Mouse (Mus musculus) midbrain, embryonic 14.5 days (tissue): ENCODE data around the gene Anks3. TPM values are rescaled to one million over a fixed set of nuclear protein-coding genes. Genes with fewer than 3 reads are reported as not detected.

Source experiments
- ATAC-seq: fragments of 200-750 bp; cut with Nextera tagmentation; 2 replicates; pipeline ENCODE4 v1.8.0; 2017; ENCODE audit warnings: moderate number of reproducible peaks, moderate library complexity; ENCODE audit not compliant: low FRiP score, low TSS enrichment
- DNase-seq: peaks from one replicate; pipeline ENCODE4 v3.0.0-alpha.2; 2015
- H3K27ac ChIP-seq: fragments of 300-500 bp; sonication (generic); replicated peaks from 2 replicates; pipeline ENCODE4 v1.5.1; 2014; ENCODE audit warnings: mild to moderate bottlenecking, low read depth, low read length, moderate library complexity
- H3K27me3 ChIP-seq: fragments of 300-500 bp; sonication (generic); 2 replicates; pipeline ENCODE4 v1.6.1; 2014; ENCODE audit warnings: low read length, control low read depth, mixed read lengths; ENCODE audit not compliant: control insufficient read depth, insufficient read depth
- H3K36me3 ChIP-seq: fragments of 300-500 bp; sonication (generic); 2 replicates; pipeline ENCODE4 v1.6.1; 2014; ENCODE audit warnings: low read length, control low read depth; ENCODE audit not compliant: control insufficient read depth, insufficient read depth
- H3K4me1 ChIP-seq: fragments of 300-500 bp; sonication (generic); 2 replicates; pipeline ENCODE4 v1.6.1; 2014; ENCODE audit warnings: mild to moderate bottlenecking, antibody characterized with exemption, low read length, control low read depth; ENCODE audit not compliant: control insufficient read depth, insufficient read depth
- H3K4me2 ChIP-seq: fragments of 300-500 bp; sonication (generic); 2 replicates; pipeline ENCODE4 v1.6.1; 2014; ENCODE audit warnings: mild to moderate bottlenecking, low read length, moderate library complexity
- H3K4me3 ChIP-seq: fragments of 300-500 bp; sonication (generic); replicated peaks from 2 replicates; pipeline ENCODE4 v1.5.1; 2014; ENCODE audit warnings: low read depth, low read length
- H3K9ac ChIP-seq: fragments of 300-500 bp; sonication (generic); replicated peaks from 2 replicates; pipeline ENCODE4 v1.6.1; 2014; ENCODE audit warnings: mild to moderate bottlenecking, low read length, moderate library complexity
- H3K9me3 ChIP-seq: fragments of 300-500 bp; sonication (generic); 2 replicates; pipeline ENCODE4 v1.6.1; 2016; ENCODE audit warnings: low read length, control low read depth, mixed read lengths; ENCODE audit not compliant: control insufficient read depth
- WGBS: fragments of 180-500 bp; shearing (Covaris S2); extraction: QIAGEN DNeasy Blood & Tissue Kit; methylation state at CpG from one replicate; pipeline ENCODE4 v1.1.7; 2014; 5-methylcytosine and 5-hydroxymethylcytosine counted together
- polyA plus RNA-seq: library from polyadenylated mRNA; unstranded; fragments of >200 nt; fragmentation: Nextera tagmentation; extraction: Ambion mirVana; gene quantifications from 2 replicates; pipeline ENCODE4 v1.2.1, GENCODE M21; 2014

The Anks3 gene
- 69.8 and 70.6 TPM in 2 replicates for polyA plus RNA-seq

DNA sequence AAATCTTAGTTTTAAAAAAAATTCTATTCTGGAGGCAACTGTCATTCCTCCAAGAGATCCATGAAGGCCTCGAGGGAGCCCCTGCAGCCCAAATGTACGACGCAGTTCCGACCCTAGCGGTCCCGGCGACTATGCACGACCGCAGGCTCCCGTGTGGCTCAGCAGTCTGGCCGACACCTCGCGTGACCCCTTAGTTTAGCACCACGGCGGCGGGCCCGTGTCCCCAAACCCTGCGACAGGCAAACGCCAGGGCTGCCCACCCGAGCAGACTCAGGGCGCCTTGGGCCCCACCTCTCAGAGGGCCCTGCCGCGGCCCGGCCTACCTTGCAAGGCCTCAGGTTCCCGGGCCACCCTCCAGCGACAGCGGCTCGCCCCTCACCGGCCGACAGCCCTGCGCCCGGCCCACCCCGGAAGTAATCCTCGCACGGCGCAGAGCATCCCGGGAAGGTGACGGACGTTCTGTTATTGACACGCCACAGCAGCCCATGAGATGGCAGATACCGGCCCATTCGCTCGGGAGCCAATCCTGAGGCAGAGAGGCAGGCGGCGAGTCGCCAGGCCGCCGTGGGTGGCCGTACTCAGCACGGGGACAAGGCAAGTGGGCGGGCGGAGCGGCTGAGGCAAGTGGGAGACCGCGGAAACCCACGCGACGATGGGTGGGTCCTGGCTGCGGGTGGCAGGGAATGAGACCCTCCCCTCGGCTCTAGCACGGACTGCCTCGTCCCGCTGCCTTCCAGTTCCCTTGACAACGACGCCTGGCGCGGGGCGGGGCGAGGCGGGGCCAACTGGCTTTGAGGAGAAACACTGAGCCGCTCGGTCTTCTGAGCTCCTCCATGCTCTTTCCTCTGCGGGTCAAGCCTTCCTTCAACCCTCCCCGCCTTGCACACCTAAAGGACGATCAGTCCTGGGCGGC is at the start of gene Anks3:
Anks3 (minus strand) TSS at position 409 of the 913 bp plus-strand sequence.
- Histone ChIP-seq H3K36me3 (peaks cover 18% of the 10 kb centered on the region), H3K9me3 (no peaks in the 10 kb centered on the region), H3K27me3 (no peaks in the 10 kb centered on the region), H3K4me1 (peaks cover 13% of the 10 kb centered on the region), H3K9ac (peak within 1 kb of the TSS; percentile 88), H3K4me3 (peak within 1 kb of the TSS; percentile 92), H3K27ac (peak within 1 kb of the TSS; percentile 86), H3K4me2 (peak within 1 kb of the TSS; percentile 77)
- peak; percentile 98 for ATAC-seq
- WGBS, result under 1% methylated on average over 76 of the region's 76 CpGs
- peak; percentile 96 for DNase-seq

DNA sequence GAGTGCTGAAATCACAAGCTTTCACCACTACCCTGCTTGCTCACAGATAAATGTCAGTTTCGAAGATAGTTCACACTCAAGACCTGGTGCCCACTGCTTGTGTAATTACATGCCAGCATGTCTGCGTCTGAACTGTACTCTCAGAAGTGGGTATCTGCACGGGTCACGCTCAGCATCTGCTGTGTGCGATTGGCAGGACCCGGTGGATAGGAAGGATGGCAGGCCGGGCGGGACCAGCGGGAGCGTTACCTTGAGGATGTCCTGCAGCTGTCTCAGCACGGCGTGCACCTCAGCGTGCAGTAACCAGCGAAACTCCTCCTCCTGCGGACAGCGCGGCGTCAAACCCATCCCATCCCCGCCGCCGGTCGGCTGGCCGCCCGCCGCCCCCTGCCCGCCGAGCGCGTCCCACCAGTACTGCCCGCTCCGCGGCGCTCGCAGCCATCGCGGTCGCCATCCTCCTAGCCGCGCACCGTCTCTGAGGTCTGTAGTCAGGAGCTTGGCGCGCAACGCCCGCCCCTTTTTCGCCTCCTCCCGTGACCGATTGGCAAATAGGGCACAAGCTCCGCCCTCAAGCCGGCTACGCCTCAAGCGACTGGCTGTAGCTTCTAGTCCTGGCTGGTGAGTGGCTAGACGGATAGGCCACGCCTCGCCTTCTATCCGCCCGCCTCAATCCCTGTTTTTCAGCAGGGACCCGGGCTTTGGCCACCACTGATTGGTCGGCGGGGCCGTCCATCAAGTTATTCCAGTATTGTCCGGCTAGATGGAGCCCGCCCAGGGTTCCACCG is 49.2 kb upstream of the Anks3 start, which contains the start of gene Rogdi:
Rogdi (minus strand) TSS at position 500 of the 785 bp plus-strand sequence.
- ATAC-seq (peak; percentile 99), DNase-seq (peak; percentile 99)
- Histone ChIP-seq H3K9me3 (no peaks in the 10 kb centered on the region), H3K4me1 (peaks cover 12% of the 10 kb centered on the region), H3K9ac (peak within 1 kb of the TSS; percentile 69), H3K27me3 (no peaks in the 10 kb centered on the region), H3K36me3 (peaks cover 50% of the 10 kb centered on the region), H3K4me3 (peak within 1 kb of the TSS; percentile 66), H3K27ac (peak within 1 kb of the TSS; percentile 80), H3K4me2 (peak within 1 kb of the TSS; percentile 69)
- WGBS, result 1% methylated on average over 63 of the region's 63 CpGs

DNA sequence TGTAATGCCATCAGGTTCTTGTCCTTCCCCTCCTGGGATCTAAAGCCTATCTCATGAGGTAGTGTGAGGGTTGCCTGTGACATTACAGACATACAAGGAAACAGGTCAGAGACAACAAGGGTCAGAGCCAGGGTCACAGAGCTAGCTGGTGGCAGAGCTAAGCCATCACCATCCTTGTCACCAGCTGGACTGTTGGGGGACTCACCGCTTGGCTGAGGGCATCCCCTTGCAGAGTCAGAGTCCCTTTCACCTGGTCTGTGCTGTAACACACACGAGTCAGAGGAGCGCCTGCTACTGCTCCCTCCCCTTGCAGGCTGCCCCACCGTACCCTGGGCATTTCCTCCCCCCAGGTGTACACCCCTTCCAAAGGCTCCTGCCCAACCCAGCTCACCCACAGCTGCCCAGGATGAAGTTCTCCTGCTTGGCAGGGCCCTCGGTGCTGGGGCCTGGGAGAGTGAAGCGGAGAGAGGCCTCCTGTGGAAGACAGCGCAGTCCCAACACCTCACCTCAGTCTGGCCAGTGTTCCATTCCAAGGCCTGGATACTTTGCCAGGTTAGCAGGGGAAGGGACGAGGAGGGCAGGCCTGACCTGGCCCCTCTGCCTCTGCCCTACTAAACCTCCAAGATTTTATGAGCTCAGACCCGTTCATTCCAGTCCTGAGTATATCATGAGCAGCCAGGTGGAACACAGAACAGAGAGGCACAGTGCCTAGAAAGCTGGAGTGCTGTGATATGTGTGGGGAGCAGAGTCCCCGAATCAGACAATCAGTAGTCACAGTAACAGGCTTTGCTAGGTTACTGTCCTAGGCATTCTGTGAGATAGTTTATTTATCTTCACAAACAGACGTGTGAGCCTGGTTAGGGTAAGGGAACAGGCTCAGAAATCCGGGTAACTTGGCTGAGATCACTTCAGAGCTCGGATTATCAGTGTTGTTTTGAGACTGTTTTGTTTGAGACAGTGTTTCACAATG is 48.3 kb upstream of the Anks3 start:
- Histone ChIP-seq H3K4me1 (peaks cover 12% of the 10 kb centered on the region), H3K9ac (peak overlapping the region; percentile 69), H3K27me3 (no peaks in the 10 kb centered on the region), H3K27ac (peak overlapping the region; percentile 80), H3K36me3 (peaks cover 41% of the 10 kb centered on the region), H3K4me2 (peak overlapping the region; percentile 69), H3K9me3 (no peaks in the 10 kb centered on the region), H3K4me3 (peak overlapping the region; percentile 66)
- no peak for DNase-seq
- no peak for ATAC-seq
- WGBS, result 57% methylated on average over 13 of the region's 13 CpGs

DNA sequence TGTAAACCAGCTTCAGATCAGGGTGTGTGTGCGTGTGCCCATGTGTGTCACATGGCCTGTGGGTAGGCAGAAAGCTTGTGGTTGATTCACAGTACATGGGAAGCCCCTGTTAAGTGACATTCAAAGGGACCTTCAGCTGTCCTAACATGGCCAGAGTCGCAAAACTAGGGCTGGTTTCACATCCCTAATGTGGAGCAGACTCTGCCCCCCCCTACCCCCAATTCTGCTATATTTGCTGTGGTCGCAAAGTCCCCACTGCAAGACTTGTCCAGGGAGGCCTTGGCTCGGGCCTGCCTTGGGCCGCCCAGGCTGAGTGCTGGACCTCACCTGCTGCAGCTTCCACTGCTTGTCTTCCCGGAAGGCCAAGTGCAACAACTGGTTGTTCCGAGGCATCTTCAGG is 47.3 kb upstream of the Anks3 start:
- DNase-seq (no peak), ATAC-seq (no peak)
- H3K9ac ChIP-seq, result no peak overlapping the region
- 91% methylated on average over 7 of the region's 7 CpGs for WGBS
- H3K27ac ChIP-seq, result no peak overlapping the region
- H3K4me3 ChIP-seq, result no peak overlapping the region
- H3K27me3 ChIP-seq, result no peaks in the 10 kb centered on the region
- peaks cover 12% of the 10 kb centered on the region for H3K4me1 ChIP-seq
- H3K9me3 ChIP-seq, result no peaks in the 10 kb centered on the region
- H3K36me3 ChIP-seq, result peaks cover 31% of the 10 kb centered on the region
- H3K4me2 ChIP-seq, result no peak overlapping the region

DNA sequence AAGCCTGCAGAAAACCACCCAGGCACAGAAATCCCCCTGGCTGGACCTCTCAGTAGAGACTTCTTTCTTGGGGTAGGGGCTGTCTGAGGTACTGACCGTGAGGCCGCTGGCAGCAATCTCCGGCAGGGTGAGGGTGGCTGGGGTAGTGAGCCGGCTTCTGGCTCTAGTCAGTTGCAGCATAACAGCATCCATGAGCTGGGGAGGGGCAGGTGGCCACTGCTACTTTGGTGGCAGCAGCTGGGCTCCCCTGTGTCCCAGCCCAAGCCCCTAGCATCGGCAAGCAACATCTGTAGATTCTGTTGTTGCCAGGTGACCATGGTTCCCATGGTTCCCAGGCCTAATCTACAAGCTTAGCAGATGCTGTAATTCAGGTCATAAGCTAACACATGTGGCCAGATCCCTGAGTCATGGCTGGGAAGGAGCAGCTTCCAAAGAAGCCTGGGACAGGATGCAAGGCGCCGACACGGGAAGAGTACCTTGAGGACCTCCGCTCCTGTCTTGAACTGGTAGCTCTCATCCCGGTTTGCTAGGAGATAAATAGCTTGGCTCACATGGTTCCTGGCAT is 46.4 kb upstream of the Anks3 start:
- Histone ChIP-seq H3K27me3 (no peaks in the 10 kb centered on the region), H3K4me2 (no peak overlapping the region), H3K4me1 (peaks cover 12% of the 10 kb centered on the region), H3K27ac (no peak overlapping the region), H3K9ac (no peak overlapping the region), H3K4me3 (no peak overlapping the region), H3K9me3 (no peaks in the 10 kb centered on the region), H3K36me3 (peaks cover 23% of the 10 kb centered on the region)
- 81% methylated on average over 10 of the region's 10 CpGs for WGBS
- ATAC-seq, result no peak
- DNase-seq, result no peak

DNA sequence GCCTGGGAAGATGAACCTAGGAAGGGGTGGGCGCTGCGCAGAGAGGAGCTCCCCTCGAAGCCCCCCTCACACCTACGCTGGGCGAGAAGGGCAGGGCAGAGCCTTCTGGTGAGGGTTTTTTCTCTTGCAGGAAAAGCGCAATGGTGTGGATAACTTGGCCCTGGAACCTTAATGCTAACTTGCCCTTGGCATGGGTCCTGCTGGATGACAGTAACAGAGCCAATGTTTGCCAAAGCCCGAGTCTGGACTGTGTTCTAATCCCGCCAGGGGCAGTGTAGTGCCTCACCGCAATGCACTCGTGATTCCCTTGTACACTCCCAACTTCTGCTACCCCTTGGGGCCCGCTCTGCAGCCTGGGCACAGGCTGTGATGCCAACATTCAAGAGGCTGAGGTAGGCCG is 44.1 kb upstream of the Anks3 start:
- H3K27me3 ChIP-seq, result no peaks in the 10 kb centered on the region
- H3K36me3 ChIP-seq, result peaks cover 10% of the 10 kb centered on the region
- peaks cover 12% of the 10 kb centered on the region for H3K4me1 ChIP-seq
- no peak overlapping the region for H3K4me2 ChIP-seq
- no peak overlapping the region for H3K9ac ChIP-seq
- H3K9me3 ChIP-seq, result no peaks in the 10 kb centered on the region
- H3K27ac ChIP-seq, result no peak overlapping the region
- ATAC-seq, result no peak
- DNase-seq, result no peak
- WGBS, result 87% methylated on average over 12 of the region's 12 CpGs
- no peak overlapping the region for H3K4me3 ChIP-seq

DNA sequence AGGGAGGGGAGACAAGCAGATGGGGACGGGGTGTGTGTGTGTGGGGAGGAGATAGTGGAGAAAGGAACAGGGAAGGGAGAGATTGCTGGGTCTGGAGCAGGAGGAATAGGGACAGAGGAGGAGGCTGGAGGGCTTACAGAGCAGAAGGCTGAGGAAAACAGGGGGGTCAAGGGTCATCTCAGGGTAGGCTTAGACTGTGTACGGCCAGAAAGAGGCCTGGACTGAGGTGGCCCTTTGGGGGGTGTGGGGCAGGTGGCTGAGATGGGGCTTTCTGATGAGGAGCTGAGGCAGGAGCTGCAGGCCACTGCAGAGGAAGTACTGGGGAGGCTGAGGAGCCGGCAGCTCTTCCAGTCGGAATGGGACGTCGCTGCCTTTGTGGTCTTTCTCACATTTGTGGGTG is 43.5 kb upstream of the Anks3 start:
- no peak overlapping the region for H3K4me3 ChIP-seq
- no peaks in the 10 kb centered on the region for H3K9me3 ChIP-seq
- H3K27ac ChIP-seq, result no peak overlapping the region
- ATAC-seq (no peak), DNase-seq (no peak)
- H3K4me1 ChIP-seq, result peaks cover 8% of the 10 kb centered on the region
- H3K27me3 ChIP-seq, result no peaks in the 10 kb centered on the region
- H3K9ac ChIP-seq, result no peak overlapping the region
- WGBS, result 43% methylated on average over 6 of the region's 6 CpGs
- H3K4me2 ChIP-seq, result no peak overlapping the region
- H3K36me3 ChIP-seq, result peaks cover 10% of the 10 kb centered on the region

DNA sequence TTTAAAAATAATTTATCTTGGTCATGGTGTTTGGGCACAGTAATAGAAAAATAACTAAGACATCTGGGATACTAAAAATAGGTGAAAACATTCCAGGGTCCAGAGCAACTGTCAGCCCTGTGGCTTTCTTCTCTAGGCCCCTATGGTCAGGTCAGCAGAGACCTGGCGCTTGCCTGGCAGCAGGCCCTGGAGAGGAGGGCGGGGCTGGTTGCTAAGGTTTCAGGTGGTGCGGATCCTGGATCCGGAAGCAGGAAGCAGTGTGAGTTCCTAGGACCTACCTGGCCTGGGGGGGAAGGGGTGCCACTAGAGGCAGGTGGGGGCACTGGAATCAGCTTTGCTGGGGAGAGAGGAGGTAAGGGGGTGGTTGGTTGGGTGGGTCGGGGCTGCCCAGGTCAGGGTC is 43.1 kb upstream of the Anks3 start, which contains the start of gene Smim22:
Smim22 (plus strand) TSS at position 222 of the 400 bp plus-strand sequence.
- WGBS, result 55% methylated on average over 5 of the region's 5 CpGs
- ATAC-seq, result no peak

More for the DNA sequence above, 43.1 kb upstream of the Anks3 start, which contains the start of gene Smim22:
- DNase-seq, result no peak
- H3K4me3 ChIP-seq, result no peak within 1 kb of the TSS
- no peaks in the 10 kb centered on the region for H3K27me3 ChIP-seq
- H3K27ac ChIP-seq, result no peak within 1 kb of the TSS
- peaks cover 4% of the 10 kb centered on the region for H3K4me1 ChIP-seq
- H3K9me3 ChIP-seq, result no peaks in the 10 kb centered on the region
- H3K4me2 ChIP-seq, result no peak within 1 kb of the TSS
- H3K9ac ChIP-seq, result no peak within 1 kb of the TSS
- peaks cover 10% of the 10 kb centered on the region for H3K36me3 ChIP-seq
